Mouse (Mus musculus) bone marrow, adult 2 months (tissue): Measurements from ENCODE around the gene Tet1.

Experiments
- CTCF ChIP-seq: fragments of 200-500 bp; IDR thresholded peaks from 2 replicates; pipeline ENCODE4 v1.5.1; 2011; ENCODE audit warnings: low read length, control low read depth; ENCODE audit not compliant: control insufficient read depth, insufficient read depth
- POLR2A ChIP-seq: fragments of 200-500 bp; IDR thresholded peaks from 2 replicates; pipeline ENCODE4 v1.6.1; 2011; ENCODE audit warnings: low read depth, mild to moderate bottlenecking, control low read depth, low read length, borderline replicate concordance; ENCODE audit not compliant: control insufficient read depth

DNA sequence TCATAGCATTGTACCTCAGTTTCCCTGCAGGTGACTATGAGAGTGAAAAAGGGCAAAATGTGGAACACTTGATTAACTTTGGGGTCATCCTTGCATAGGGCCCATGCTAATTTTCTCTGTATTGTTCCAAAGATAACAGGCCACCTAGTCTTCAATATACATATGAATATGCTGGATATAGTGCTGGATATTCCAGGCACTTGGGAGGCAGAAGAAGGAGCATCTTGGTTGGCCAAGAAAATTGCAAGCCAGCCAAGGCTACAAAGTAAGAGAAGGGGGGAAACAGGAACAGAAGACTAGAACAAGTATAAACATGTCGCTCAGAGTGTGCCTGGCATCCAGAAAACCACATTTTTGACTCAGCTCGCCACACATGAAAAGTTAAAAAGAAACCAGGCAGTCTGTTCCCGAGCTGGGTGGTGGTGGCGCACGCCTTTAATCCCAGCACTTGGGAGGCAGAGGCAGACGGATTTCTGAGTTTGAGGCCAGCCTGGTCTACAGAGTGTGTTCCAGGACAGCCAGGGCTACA is 15.4 kb downstream of the Tet1 start:
- TF ChIP-seq CTCF, result no peak
- no peak for TF ChIP-seq POLR2A
